Mouse (Mus musculus): ENCODE results near the gene Zfp366. TPM values are rescaled to one million over a fixed set of nuclear protein-coding genes. Genes with fewer than 3 reads are reported as not detected.

Gene Zfp366
- total RNA-seq, 2 experiments from 2014 or later = 4.1 to 4.7 TPM

DNA sequence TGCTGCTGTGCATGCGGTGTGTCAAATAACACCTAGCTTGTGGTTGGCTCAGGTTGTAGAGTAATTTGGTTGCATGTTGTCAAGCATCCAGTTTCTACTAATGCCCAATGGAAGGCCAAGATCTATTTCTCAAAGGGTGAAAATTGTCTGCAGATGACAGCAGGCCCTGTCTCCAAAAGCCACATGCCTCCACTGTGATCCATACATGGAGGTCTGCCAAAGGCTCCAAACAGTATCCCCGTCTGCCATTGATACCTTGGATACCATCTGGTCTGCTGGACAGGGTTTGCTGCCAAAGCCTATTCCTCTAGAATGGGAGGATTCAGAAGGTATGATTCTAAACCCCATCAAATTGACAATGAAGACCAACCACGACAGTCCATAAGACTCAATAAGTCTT lies 74.1 kb downstream of the Zfp366 start:
- DNase-seq = no peak

DNA sequence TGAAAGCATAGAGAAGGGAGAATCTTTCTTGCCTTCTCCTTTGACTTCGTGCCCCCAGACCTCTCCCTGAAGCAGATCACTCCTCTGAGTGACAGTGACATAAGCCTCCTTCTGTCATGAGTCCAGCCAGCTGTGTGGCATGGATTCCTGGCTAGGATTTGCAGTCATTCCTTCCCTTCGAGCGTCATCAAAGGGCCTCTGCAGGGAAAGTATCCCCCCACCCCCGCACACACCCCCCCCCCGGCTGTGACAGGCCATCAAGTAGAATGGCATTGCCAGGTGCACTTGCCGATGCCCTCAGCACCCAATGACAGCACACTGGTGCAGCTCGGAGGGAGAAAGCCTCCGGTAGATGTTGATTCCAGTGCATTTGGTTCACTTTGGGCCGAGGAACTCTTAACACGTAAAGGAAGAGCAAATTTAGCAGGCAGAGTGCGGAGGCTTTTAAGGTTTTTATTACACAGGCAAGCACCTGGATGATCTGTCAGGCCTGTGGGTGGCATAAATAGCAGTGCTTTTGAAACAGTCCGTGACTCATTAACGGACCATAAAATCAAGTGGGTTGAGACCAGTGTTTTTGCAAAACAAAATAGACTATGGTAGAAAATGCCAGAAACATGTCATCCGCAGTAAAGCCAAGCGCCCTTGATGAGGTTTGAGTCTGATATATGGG lies 75.0 kb downstream of the Zfp366 start:
- no peak for DNase-seq

DNA sequence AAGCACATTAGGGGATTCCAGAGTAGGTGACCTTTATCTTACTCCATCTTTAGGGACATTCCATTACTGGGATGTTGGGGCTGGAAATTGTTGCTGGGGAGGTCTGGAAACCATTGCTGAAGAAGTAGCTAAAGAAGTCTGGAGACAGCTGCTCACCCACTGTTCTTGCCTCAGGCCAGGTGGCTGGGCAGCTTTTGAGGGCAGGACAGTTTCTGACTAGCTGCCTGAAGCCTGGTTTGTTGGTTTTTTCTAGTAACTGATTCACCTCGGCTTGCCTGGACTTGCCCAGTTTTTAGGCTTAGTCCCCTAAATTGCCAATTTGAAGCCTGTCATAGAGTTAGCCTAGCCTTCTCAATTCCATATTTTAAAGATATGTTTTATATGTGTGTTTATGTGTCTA lies 77.8 kb downstream of the Zfp366 start:
- no peak for DNase-seq

DNA sequence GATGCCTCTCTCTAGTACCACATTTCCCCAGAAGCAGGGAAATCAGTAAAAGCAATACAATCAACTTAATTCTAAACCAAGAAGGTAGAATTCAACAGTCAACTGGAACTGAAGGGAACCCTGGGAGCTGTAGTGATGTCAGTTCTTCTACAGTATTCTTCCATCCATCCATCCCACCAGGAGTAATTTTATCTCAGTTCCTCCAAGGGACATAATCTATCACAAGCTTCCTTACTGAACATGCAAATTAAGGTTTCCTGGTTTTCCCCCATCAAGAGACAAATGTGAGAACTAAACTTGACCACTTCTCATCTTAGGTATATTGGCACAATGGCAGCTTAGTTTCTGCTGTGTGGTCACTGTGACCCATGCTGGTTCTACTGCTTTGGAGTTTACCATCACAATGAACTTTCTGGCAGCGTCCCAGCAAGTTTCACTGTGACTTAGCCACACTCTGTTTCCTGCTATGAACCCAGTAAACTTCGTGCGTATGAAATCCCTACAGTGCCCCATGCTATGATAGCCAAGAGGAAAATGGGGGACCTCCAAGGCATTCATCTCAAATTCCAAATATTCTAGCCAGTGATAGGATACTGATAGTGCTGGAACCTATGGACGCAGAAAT lies 78.6 kb downstream of the Zfp366 start:
- DNase-seq = no peak

DNA sequence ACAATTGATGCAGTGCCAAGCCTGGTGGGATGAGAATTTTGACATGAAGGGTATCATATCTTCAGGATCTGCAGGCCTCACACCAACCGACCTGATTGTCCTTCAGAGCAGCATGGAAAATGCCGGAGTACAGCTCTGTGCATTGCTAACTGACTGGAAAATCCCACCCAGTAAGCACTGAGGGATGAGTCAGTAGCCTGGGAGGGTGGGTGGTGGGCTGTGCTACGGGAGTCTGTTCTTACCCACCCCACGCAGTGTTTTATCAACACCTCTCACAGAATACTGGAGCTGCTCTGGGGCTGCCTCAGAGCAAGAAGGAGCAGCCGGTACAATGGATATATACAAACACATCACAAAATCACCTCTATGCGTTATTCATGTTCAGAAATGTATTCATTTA lies 79.9 kb downstream of the Zfp366 start:
- DNase-seq = peak; percentile 11 to 12

DNA sequence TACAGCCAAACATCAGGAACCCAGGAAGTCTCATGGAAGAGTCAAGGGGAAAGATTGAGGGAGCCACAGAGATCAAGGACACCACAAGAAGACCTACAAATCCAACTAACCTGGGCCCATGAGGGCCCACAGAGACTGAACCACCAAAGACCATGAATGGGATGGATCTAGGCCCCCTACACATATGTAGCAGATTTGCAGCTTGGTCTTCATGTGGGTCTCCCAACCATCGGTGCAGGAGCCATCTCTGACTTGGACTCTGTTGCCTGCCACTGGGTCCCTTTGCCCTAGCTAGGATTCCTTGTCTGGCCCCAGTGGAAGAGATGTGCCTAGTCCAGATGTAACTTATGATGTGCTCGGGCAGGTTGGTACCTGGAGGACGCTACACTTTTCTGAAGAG lies 87.4 kb downstream of the Zfp366 start:
- DNase-seq = no peak

DNA sequence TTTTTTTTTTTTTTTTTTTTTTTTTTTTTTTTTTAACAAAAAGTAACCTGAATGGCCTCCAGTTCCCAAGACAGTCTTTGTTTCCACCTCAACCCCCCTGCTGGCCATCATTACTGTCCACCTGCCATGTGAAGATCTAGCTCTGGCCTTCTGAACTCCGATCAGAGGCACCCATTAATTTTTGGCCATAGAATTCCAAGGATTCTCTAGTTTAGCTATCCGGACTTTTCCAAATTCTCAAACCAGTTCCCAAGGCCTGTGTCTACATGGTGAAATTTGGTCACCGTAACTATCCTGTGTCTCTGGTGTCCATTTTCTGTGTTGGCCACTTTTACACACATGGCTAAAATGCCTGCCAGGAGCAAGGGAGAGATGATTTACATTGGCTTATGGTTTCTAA lies 92.9 kb downstream of the Zfp366 start:
- DNase-seq = no peak

DNA sequence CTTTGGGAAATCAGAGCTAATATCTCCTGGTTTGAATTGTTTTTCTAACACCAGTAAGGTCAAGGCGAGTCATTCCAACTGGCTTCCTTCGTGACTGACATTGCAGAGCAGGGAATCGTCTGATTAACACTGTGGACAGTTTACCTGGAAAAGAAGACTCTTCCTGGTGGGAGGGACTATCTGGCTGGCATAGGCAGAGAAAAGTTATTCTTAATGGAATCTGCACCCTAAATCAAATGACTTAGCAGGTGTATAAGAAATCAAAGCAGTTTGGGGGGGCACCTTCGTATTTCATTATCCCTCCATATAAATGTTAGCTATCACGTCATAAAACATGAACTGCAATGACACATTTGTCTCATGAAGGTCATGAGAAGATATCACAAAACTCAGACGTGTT lies 93.9 kb downstream of the Zfp366 start:
- DNase-seq = no peak

DNA sequence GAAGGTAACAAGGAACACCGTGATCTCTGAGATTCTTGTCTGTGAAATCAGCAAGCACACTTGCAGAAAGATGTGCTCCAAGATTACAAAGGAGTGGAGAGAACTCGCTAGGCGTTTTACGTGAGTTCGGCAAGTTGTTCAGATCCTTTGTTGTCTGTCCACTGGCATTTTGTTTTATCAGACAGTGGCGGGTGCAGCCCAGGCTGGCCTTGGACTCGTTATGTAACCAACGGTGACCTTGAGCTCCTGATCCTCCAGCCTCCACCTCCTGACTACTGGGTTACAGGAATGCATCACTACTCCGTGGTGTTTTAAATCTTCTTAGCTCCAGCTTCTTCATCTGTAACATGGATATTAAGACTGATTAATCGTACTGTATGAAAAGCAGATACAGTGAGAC lies 94.7 kb downstream of the Zfp366 start:
- no peak for DNase-seq

DNA sequence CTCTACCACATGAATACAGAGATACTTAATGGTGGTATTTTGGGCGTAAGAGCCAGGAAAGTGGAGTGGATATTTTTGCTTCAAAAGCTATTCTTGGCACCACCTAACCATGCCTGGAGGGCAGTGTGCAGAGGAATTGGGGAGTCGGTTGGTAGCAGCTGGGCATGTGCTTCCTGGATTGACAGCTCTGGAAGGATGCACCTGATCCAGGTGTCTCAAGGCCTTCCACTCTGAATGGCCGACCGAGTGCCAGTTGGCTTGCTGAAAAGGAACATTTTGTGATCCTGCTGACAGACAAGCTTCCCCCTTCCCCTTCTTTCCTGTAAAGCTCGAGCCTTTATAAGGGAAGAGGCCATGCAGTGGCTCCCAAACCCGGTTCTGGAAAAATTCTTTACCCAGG lies 98.3 kb downstream of the Zfp366 start:
- no peak for DNase-seq

DNA sequence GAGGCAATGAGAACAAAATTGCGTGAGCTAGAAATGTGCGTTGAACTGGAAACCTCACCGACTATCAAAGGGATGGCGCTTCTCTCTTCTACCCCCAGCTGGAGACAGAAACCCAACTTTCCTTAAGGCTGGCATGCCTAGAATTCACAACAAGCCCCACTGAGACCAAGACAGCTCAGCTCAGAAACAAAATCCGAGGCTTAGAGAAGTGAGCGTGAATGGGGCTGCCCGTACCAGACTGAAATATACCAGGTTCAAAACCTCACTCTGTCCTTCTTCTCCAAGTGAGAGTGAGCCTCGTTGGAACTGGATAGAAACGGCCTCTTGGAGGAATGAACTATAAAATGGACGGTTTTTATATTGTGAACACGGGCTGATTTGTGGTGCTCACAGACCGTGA lies 99.3 kb downstream of the Zfp366 start:
- DNase-seq = no peak

DNA sequence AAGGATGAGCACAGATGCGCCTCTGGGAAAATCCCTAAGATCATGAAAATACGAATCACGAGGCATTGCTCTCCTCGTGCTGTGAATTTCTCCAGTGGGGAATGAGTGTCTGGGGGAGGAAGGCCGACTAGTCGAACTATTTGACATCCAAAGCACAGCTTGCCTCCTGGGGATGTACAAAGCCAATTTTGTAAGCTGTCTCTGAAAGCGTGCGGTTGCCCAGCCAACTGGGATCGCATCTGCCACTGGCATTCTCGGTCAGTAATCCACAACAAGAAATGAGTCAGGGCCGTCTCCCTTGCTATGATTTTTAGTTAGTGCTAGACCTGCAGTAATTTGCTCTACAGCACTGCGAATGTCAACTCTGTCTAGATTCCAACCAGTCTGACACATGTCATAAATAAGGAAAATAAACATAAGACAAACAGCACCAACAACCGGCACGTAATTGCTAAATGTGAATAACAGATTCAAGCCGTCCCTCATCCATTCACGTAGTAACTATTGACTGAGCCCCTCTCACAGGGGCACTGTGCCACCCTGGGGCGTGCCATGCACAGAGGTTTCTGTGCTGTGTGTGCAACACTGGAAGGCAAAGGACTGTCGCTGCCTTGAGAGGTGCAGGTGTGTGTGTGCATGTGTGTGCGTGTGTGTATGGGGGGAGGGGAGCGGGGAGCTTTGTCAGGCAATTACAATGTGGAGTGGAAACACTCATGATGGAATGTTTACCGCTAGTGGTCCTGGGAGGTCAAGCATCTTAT lies 100.0 kb downstream of the Zfp366 start:
- peak; percentile 72 to 80 for DNase-seq

DNA sequence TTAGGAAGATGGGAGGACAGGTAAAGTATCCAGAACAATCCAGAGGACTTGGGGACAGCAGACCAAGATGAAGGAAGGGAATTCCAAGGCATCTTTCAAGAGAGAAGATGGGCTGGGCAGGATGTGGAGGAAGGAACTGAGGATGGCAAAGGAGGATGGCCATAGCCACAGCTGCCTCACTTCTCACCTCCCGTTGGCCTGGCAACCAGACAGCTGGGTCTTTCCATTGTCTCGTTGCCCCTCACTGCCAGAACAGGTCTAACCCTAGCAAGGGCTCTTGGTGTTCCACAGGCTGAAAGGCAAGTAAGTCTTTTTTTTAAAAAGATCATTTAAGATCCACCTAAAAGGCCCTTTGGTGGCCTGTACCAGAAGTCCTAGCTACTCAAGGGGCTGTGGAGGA lies 100.6 kb downstream of the Zfp366 start:
- no peak for DNase-seq

DNA sequence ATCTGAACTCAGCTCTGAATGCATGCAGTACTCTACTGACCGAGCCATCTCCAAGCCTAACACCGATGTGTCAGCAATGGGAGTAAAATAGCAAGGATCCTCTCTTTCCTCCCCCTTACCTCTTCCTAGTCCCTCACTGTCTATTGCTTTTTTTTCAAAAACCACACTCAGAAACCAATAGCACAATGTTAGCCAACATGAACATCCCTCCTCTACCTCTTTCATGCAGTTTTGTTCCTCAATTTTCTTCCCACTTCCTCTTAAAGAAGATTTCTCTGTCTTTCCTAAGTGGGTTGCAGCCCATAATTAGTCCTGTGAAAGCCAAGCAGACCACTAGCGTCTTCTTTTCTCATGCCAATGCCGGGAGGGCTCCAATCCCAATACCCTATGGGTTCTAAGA lies 102.6 kb downstream of the Zfp366 start:
- DNase-seq = no peak

DNA sequence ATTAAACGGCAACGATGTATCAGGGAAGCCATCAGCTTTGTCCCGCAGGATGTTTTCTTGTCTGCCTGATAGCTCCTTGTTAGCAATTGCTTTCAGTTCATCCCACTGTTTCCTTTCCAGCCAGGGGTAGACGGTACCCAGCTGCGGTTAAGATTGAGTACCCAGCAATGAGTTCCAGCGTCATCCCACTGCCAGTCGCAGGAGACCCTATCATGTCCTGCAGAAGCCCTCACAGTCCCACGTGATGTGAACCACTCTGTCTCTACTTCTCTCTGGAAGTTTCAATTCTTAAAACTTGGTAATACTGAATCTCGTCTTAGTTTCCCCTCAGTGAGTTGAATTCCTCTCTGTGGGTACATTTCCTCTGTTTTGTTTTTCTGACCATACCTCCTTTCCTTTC lies 103.2 kb downstream of the Zfp366 start:
- no peak for DNase-seq

DNA sequence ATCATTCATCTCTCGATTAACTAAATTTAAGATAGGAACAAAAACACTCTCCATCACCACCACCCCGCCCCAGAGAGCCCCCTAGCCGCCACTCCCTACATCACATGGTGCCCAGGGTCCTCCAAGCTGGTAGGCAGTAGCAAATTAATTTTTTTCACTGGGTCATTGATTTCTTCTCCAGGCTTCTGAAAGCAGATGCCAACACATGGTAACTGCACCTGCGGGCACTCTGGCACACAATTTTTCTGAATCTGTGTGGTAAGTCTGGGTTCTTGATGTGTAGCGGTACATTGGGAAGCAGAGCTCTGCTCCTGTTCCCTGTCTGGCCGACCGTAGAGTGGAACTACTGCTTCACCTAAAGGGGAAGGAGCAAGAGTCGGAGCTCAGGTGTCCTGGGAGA lies 106.1 kb downstream of the Zfp366 start:
- DNase-seq = no peak

DNA sequence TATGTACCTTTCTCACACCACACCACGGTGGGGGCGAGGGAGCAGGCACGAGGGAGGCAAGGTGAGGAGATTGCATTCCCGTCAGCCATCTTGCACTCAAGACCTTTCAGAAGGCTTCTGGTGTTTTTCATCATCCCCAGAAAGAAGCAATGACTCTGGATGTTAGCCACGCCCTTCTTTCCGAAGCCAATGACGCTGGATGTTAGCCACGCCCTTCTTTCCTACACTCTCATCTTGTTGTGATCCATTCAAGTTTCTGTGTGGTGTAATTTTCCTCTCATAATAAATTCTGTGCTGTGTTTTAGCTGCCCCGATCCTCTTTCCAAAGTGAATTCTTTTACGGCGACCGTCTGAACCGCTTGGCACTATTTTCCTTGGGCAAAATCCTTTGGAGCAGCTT lies 109.6 kb downstream of the Zfp366 start:
- no peak for DNase-seq

DNA sequence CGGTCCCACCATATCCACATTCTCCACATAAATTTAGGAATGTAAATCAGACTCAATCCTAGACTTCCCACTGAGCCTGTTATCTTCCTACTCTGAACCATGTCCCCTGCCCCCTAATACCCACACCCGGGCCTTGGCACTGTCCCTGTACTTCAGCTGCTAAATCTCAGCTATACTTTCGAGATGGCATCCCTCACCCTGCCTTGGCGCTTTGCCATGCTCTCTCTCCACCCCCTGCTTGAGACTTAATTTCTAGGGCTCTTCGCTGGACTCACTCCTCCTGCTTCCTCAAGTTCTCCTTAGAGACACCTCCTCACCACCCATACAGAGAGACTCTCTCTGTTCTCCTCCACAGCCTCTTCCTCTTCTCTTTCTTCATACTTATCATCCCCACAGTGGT lies 115.3 kb downstream of the Zfp366 start:
- DNase-seq = no peak

Other genes with a start within 250 kb of the Zfp366 start
- gene 1700024P04Rik, start 200.3 kb upstream of the Zfp366 start, total RNA-seq (2021) = not detected
- gene Ptcd2, start 159.9 kb downstream of the Zfp366 start, total RNA-seq (2021) = 10 to 100 TPM; 28.2 to 31.4 TPM
- 10 to 100 TPM; 26.9 to 27.0 TPM for gene Mrps27, start 160.0 kb downstream of the Zfp366 start, total RNA-seq (2021)